Mouse (Mus musculus) heart, adult 18-20 months (tissue): ENCODE measurements at regions not wholly inside any gene's neighbourhood (a gene's known extent, or its start where the extent isn't known, plus 50 kb on each side); places are given as distances from the start of the nearest gene placed in this dataset.
A peak's percentile ranks its signal among the peaks of the same experiment; 100 is the strongest.

Source experiments
- DNase-seq, 2 experiments: peaks; one replicate each; pipeline ENCODE4 v3.0.0; 2021 to 2022; ENCODE audit warnings: mixed read lengths in 1 of 2

DNA sequence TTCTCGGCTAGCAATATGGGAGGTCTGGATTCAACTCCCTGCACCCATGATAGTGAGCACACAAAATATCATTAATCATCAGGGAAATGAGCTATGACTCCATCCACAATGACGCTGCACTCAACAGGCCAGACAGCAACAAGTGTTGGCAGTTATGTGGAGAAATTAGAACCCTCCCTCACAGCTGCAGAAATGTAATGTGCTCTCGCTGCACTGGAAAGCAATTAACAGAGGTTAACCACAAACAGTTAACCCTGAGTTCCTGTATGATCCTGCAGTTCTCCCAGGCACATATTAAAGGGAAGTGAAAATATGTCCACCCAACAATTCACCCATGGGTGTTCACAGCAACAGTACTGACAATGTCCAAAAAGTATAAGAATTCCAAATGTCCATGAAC, 54.0 kb upstream of the Jade2 start:
- DNase-seq = peak in 1 of 2 experiments; percentile 36

DNA sequence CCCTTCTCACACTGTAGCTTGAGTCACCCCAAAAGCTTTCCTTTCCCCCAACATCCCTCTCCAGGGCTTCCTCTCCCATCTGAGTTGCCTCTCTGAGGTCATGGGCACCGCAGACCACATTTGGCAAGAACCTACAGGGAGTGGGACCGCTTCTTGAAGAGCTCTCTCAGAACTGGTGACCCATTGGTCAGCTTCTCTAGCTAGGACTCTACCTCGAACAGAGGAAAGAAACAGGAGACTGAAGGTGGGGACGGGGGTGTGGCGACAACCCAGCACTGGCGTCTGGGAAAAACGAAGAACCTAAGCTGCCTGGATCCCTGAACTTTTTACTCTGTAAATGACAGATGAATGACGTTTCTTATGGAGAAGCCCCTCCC, 51.8 kb upstream of the Cdkn2aipnl start:
- DNase-seq = no peak

DNA sequence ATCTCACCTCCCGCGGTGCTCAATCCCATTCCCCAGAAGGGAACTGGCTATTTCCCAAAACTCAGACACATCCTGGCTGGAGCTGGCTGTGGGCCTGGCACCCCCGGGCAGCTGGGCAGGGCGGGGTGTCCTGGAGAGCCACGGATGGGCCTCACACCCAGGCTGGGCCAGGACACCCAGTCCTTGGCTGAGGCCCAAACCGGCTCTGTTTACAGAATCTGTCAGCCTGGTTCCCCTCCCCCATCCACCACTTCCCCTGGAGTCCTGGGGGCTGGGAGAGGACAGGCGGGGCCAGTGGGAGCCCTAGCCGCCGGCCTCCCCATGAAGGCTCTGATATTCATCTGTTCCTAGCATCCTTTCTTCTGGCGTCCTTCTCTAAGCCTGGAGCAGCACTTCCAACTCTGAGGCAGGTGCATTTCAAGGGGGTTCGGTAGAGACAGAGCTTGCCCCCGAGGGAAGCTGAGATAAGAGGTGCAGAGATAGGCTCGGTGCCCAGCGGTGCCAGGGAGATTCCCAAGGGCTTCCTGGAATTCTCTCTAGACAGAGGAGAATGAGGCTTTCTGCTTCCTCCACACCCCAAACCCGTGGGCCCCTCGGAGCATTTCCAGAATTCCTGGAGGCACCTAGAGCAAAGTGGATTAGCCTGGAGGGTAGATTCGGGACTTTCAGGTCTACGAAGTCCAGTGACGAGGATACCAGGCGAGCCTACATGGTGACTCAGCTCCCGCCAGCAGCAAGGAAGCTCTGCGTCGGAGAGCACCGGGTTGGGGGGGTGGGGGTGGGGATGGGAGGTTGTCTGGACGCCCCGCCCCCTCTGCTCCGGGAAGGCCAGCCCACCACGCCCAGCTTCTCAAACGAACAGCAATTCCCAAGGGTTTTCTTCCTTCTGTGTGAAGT, 51.2 kb upstream of the Cdkn2aipnl start:
- DNase-seq = peak; percentile 99
